Mouse (Mus musculus) stomach, embryonic 14.5 days (tissue): ENCODE results near the gene Zfp697. TPM values are rescaled to one million over a fixed set of nuclear protein-coding genes. Genes with fewer than 3 reads are reported as not detected.

Source experiments
- ATAC-seq: fragments of 200-750 bp; cut with Nextera tagmentation; 2 replicates; pipeline ENCODE4 v1.8.0; 2017; ENCODE audit warnings: low read depth, moderate TSS enrichment; ENCODE audit not compliant: insufficient number of reproducible peaks, insufficient read depth, low FRiP score
- H3K27ac ChIP-seq: fragments of 300-500 bp; sonication (generic); 2 replicates; pipeline ENCODE4 v1.5.1; 2014; ENCODE audit warnings: mild to moderate bottlenecking, low read length, moderate library complexity, mixed read lengths
- H3K27me3 ChIP-seq: fragments of 300-500 bp; sonication (generic); 2 replicates; pipeline ENCODE4 v1.6.1; 2014; ENCODE audit warnings: low read length, control low read depth, mixed read lengths; ENCODE audit not compliant: control insufficient read depth, insufficient read depth
- H3K36me3 ChIP-seq: fragments of 300-500 bp; sonication (generic); 2 replicates; pipeline ENCODE4 v1.6.1; 2014; ENCODE audit warnings: mild to moderate bottlenecking, control low read depth, low read length, moderate library complexity, mixed read lengths; ENCODE audit not compliant: control insufficient read depth, insufficient read depth
- H3K4me1 ChIP-seq: fragments of 300-500 bp; sonication (generic); 2 replicates; pipeline ENCODE4 v1.6.1; 2014; ENCODE audit warnings: low read length, control low read depth, mixed read lengths; ENCODE audit not compliant: control insufficient read depth, insufficient read depth
- H3K4me2 ChIP-seq: fragments of 300-500 bp; sonication (generic); replicated peaks from 2 replicates; pipeline ENCODE4 v1.6.1; 2014; ENCODE audit warnings: low read depth, low read length, control low read depth
- H3K4me3 ChIP-seq: fragments of 300-500 bp; sonication (generic); 2 replicates; pipeline ENCODE4 v1.5.1; 2014; ENCODE audit warnings: low read depth, low read length, control low read depth
- H3K9ac ChIP-seq: fragments of 300-500 bp; sonication (generic); replicated peaks from 2 replicates; pipeline ENCODE4 v1.6.1; 2014; ENCODE audit warnings: low read depth, mild to moderate bottlenecking, control low read depth, low read length, moderate library complexity, mixed read lengths
- H3K9me3 ChIP-seq: fragments of 300-500 bp; sonication (generic); 2 replicates; pipeline ENCODE4 v1.6.1; 2016; ENCODE audit warnings: low read depth, low read length, control low read depth; ENCODE audit not compliant: control insufficient read depth
- WGBS: fragments of 180-500 bp; shearing (Covaris S2); extraction: QIAGEN DNeasy Blood & Tissue Kit; methylation state at CpG from one replicate; pipeline ENCODE4 v1.1.7; 2014; 5-methylcytosine and 5-hydroxymethylcytosine counted together
- polyA plus RNA-seq: library from polyadenylated mRNA; unstranded; fragments of >200 nt; fragmentation: Nextera tagmentation; extraction: Ambion mirVana; gene quantifications from 2 replicates; pipeline ENCODE4 v1.2.1, GENCODE M21; 2014

Gene Zfp697
- polyA plus RNA-seq, 1 experiment from 2014 or later: 10.1 TPM

DNA sequence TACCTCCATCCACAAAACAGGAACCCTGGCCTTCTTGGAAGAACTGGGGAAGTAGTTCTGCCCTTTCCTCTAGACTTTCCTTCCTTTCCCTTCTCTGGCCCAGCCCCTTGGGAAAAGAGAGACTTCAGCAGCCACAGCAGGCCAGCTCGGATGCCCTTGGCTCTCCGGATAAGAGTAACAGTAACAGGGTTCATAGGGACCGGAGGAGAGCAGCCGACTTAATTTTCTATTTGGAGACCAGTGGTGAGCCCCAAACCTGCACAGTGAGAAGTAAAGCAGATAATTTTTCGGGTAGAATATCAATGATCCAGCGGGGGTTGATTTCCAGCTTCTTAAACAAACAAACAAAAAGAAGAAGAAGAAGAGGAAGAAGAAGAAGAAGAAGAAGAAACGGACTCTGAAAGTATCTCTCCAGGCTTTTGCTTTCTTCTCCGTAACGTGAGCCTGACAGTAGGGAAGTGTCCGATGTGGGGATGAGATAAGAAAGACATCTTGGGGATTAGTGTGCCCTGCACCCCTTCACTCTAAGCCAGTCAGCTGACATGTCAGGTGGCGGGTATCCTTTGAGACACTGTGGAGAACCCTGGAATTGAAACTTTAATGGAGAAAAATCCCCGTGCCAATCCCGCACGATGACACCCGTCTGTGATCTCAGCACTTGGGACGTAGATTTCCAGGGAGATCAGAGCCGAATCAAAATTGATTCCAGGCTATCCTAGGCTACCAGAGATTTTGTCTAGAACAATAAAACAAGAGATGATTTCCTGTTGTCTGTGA is 41.3 kb upstream of the Zfp697 start:
- Histone ChIP-seq H3K27me3 (no peaks in the 10 kb centered on the region), H3K4me1 (peaks cover 12% of the 10 kb centered on the region; the same call in 1 of the 2 replicates), H3K9ac (no peak overlapping the region), H3K9me3 (no peaks in the 10 kb centered on the region), H3K4me2 (no peak overlapping the region), H3K4me3 (no peak overlapping the region), H3K27ac (no peak overlapping the region), H3K36me3 (no peaks in the 10 kb centered on the region)
- ATAC-seq: no peak
- WGBS: 83% methylated on average over 17 of the region's 17 CpGs

DNA sequence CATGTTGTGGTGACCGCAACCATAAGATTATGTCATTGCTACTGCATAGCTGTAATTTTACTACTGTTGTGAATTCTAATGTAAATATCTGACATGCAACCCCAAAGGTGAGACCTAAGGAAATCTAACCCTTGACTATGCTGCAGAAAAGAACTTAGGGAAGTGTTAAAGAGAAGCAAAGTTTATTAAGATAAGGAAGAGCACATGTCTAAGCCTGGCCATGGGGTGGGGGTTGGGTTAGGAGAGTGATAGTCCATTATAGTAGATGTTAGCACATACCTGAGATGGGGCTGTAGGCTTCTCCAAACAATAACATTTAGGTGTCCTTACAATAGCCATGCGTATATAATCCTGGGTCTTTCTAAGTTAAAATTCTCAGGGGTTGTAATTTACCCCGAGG is 39.0 kb upstream of the Zfp697 start:
- no peak overlapping the region for H3K4me3 ChIP-seq
- no peak overlapping the region for H3K27ac ChIP-seq
- no peak overlapping the region for H3K9ac ChIP-seq
- WGBS: 74% methylated on average over 3 of the region's 3 CpGs
- no peaks in the 10 kb centered on the region for H3K27me3 ChIP-seq
- H3K9me3 ChIP-seq: no peaks in the 10 kb centered on the region
- no peak for ATAC-seq
- H3K4me1 ChIP-seq: peaks cover 3% of the 10 kb centered on the region; the same call in 1 of the 2 replicates
- H3K36me3 ChIP-seq: no peaks in the 10 kb centered on the region
- H3K4me2 ChIP-seq: no peak overlapping the region

DNA sequence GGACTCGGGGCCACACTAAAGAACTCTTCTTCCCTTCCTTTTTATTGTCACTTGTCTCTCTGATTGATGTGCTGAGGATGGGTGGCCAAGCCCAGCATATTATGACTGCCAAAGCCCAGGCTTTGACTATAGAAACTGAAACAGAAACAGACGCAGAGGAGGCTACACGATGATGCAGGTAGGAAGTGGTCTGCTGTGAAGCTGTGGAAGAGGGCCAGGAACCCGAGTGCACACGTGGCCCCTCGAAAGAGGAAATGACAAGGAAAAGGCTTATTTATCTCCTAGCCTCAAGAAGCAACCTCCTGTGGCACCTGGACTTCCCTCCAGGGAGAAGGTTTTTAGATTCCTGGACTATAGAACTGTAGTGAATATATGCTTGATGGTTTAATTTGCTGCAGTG is 34.2 kb upstream of the Zfp697 start:
- Histone ChIP-seq H3K4me1 (no peaks in the 10 kb centered on the region), H3K4me3 (no peak overlapping the region), H3K9ac (no peak overlapping the region), H3K9me3 (no peaks in the 10 kb centered on the region), H3K4me2 (no peak overlapping the region), H3K27ac (no peak overlapping the region), H3K36me3 (no peaks in the 10 kb centered on the region), H3K27me3 (no peaks in the 10 kb centered on the region)
- no peak for ATAC-seq
- 74% methylated on average over 6 of the region's 6 CpGs for WGBS

DNA sequence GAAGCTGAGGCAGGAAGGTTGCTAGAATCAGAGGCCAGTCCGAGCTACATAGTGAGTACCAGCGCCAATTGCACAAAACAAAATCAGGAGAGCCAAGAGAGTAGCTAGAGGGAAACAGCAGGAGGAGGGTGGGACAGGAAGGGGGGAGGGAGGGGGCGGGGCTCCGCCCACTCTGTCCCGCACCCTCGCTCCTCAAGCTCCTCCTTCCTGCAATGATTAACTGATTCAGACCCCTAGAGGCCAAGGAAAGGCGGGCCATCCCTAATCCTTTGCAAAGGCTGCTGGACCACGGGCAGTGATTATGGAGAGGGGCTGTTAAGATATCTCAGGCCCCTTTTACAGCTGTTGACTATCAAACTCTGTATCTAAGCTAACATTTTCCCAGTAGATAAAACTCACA is 33.6 kb upstream of the Zfp697 start:
- H3K9me3 ChIP-seq: no peaks in the 10 kb centered on the region
- H3K4me2 ChIP-seq: no peak overlapping the region
- H3K4me3 ChIP-seq: no peak overlapping the region
- 25% methylated on average over 8 of the region's 8 CpGs for WGBS
- H3K36me3 ChIP-seq: no peaks in the 10 kb centered on the region
- H3K9ac ChIP-seq: no peak overlapping the region
- H3K27ac ChIP-seq: no peak overlapping the region
- ATAC-seq: no peak
- H3K27me3 ChIP-seq: no peaks in the 10 kb centered on the region
- no peaks in the 10 kb centered on the region for H3K4me1 ChIP-seq

DNA sequence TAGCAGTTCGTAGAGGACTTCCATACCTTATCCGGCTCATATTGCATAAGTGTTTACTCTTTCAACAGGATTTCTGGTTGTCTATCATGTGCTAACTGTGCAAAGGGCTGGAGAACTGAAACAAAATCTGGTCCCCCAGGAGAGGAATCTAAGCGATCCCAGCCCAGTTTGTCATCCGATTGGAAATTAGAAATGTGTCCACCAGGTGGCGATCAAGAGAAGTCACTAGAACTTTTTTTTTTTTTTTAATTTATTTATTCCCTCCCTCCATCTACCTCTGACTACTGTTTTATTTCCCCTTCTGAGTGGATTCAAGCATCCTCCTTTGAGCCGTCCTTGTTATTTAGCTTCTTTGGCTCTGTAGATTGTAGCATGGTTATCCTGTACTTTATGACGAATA is 28.4 kb upstream of the Zfp697 start:
- Histone ChIP-seq H3K27ac (no peak overlapping the region), H3K4me3 (no peak overlapping the region), H3K4me1 (no peaks in the 10 kb centered on the region), H3K9ac (no peak overlapping the region), H3K9me3 (no peaks in the 10 kb centered on the region), H3K36me3 (no peaks in the 10 kb centered on the region), H3K4me2 (no peak overlapping the region), H3K27me3 (no peaks in the 10 kb centered on the region)
- 25% methylated on average over 7 of the region's 7 CpGs for WGBS
- no peak for ATAC-seq

DNA sequence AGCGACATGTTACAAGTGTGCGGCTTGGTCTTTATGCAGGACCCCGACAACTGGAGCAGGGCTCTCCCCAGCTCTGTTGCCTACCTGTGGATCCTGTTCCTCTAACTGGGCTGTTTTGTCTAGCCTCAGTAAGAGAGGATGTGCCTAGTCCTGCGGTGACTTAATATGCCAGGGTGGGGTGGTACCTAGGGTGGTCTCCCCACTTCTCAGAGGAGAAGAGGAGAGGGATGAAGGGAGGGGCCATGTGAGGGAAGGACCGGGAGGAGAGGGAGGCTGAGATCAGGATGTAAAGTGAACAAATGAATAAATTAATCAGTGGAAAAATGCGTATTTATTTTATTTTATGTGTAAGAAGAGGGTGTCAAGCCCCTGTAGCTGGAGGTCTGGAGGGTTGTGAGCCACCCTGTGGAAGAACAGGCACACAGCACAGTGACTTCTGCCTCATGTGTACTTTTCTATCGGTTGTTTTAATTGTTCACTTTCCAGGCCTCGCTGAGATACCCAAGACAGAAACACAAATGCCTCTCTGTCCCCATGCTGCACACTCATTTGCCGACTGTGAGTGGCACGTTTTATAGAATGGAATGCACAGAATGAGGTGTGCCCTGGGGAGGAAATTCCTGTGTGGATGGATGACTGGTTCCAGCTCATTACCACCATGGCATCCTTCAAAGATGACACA is 26.8 kb upstream of the Zfp697 start:
- H3K4me3 ChIP-seq: no peak overlapping the region
- H3K4me2 ChIP-seq: no peak overlapping the region
- no peaks in the 10 kb centered on the region for H3K4me1 ChIP-seq
- H3K9me3 ChIP-seq: no peaks in the 10 kb centered on the region
- ATAC-seq: no peak
- H3K27ac ChIP-seq: no peak overlapping the region
- H3K9ac ChIP-seq: no peak overlapping the region
- no peaks in the 10 kb centered on the region for H3K27me3 ChIP-seq
- H3K36me3 ChIP-seq: no peaks in the 10 kb centered on the region
- 64% methylated on average over 10 of the region's 10 CpGs for WGBS

DNA sequence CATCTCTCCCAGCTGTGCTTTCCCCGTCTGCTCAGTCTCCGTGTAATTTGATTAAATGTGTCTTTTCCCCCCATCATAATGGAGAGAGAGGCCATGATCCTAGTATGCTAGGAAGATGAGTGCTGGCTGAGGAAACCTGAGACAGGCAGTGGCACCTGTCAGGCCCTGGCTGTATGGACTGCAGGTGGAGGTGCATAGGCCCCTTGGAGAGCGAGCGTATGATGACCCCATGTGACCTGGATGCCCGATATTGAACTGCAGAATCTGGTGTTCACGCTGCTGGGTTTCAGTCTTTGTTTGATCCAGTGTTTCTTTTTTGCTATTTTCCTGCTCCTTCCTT is 26.3 kb upstream of the Zfp697 start:
- Histone ChIP-seq H3K4me3 (no peak overlapping the region), H3K27me3 (no peaks in the 10 kb centered on the region), H3K4me2 (no peak overlapping the region), H3K27ac (no peak overlapping the region), H3K36me3 (no peaks in the 10 kb centered on the region), H3K4me1 (no peaks in the 10 kb centered on the region), H3K9me3 (no peaks in the 10 kb centered on the region), H3K9ac (no peak overlapping the region)
- ATAC-seq: no peak
- 54% methylated on average over 6 of the region's 6 CpGs for WGBS

DNA sequence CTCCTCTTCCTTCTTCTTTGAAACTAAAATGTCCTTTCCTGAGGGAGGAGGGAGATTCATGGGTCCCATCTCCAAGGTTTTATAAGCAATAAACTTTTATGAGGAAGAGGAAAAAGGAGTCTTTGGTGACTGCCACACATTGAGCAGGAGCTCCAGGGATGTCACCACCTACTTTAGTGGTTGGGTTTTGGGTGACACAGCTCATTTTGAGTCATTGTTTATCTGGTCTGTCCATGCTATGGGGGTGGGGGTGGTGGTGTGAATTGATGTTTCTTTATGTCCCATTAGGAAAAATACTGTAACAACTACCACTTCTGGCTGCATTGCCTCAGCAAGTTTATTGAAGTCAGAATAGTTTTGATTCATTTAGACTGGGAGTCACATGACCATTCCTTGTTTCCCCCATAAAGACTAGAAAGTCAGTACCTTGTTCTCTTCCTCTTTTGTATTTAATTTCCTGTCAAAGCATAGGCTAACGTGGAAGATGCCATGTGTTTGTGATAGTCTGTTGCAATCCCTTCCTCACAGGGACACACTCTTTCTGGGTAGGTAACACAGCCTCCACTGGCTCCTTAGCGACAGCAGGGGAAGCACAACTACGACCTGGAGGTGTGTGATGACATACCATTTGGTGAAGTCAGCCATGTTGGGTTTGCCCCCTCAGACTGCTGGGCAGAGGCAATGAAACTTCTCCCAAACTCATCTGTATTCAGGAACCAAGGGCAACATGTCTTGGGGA is 25.5 kb upstream of the Zfp697 start:
- no peak for ATAC-seq
- 65% methylated on average over 3 of the region's 3 CpGs for WGBS

More for the DNA sequence above, 25.5 kb upstream of the Zfp697 start:
- H3K27me3 ChIP-seq: no peaks in the 10 kb centered on the region
- H3K27ac ChIP-seq: no peak overlapping the region
- H3K4me3 ChIP-seq: no peak overlapping the region
- H3K9me3 ChIP-seq: no peaks in the 10 kb centered on the region
- no peak overlapping the region for H3K4me2 ChIP-seq
- no peak overlapping the region for H3K9ac ChIP-seq
- H3K36me3 ChIP-seq: no peaks in the 10 kb centered on the region
- H3K4me1 ChIP-seq: no peaks in the 10 kb centered on the region
